Mouse (Mus musculus): ENCODE data around the gene Klhdc4. TPM values are rescaled to one million over a fixed set of nuclear protein-coding genes. Genes with fewer than 3 reads are reported as not detected.

Gene Klhdc4
- polyA plus RNA-seq, 1 experiment from 2014 or later = 34.3 TPM

DNA sequence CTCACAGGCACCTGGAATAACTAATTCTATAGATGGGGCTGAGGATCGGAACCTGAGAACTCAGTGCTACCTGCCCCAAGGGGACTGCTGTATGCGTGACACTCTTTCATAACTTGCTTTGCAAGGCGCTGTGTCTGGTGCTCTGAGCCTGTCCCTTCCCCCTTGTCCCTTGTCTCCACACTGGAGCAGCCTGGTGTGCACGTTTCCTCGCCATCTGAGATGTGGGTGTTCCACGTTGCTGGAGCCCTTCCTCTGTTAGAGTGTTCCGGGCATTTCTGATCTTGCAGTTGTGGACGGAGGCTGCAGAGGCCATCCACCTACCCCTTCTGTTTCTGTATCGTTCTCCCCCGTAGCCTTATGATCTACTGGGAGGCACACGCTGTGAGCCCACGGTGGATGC is 70.9 kb downstream of the Klhdc4 start:
- Histone ChIP-seq H3K4me3 (replicated peaks; ENCODE audit: low read length) (no peak overlapping the region), H3K4me1 (ENCODE audit: control insufficient read depth, insufficient read depth, low read length) (no peaks in the 10 kb centered on the region), H3K9ac (ENCODE audit: low read length) (no peak overlapping the region), H3K4me2 (ENCODE audit: low read depth, low read length) (no peak overlapping the region), H3K27ac (ENCODE audit: low read length) (no peak overlapping the region), H3K27me3 (ENCODE audit: control insufficient read depth, insufficient read depth, low read length) (peaks cover 3% of the 10 kb centered on the region; the same call in 1 of the 2 replicates), H3K9me3 (replicated peaks; ENCODE audit: control insufficient read depth, low read length) (no peaks in the 10 kb centered on the region), H3K36me3 (ENCODE audit: control insufficient read depth, insufficient read depth, low read length) (no peaks in the 10 kb centered on the region)
- 67% methylated on average over 12 of the region's 12 CpGs for WGBS
- no peak for ATAC-seq (ENCODE audit: insufficient read depth, low FRiP score)

GRCm38 (mm10) chr8:121751407-121751806 is 78.0 kb downstream of the Klhdc4 start:
- 24% methylated on average over 3 of the region's 3 CpGs for WGBS
- no peak overlapping the region for H3K27ac ChIP-seq (ENCODE audit: low read length)
- peaks cover 6% of the 10 kb centered on the region for H3K9me3 ChIP-seq (replicated peaks; ENCODE audit: control insufficient read depth, low read length)
- no peak overlapping the region for H3K4me2 ChIP-seq (ENCODE audit: low read depth, low read length)
- ATAC-seq (ENCODE audit: insufficient read depth, low FRiP score) = no peak
- no peak overlapping the region for H3K4me3 ChIP-seq (replicated peaks; ENCODE audit: low read length)
- no peaks in the 10 kb centered on the region for H3K4me1 ChIP-seq (ENCODE audit: control insufficient read depth, insufficient read depth, low read length)
- H3K36me3 ChIP-seq (ENCODE audit: control insufficient read depth, insufficient read depth, low read length) = no peaks in the 10 kb centered on the region
- H3K9ac ChIP-seq (ENCODE audit: low read length) = no peak overlapping the region
- H3K27me3 ChIP-seq (ENCODE audit: control insufficient read depth, insufficient read depth, low read length) = peaks cover 3% of the 10 kb centered on the region; the same call in 1 of the 2 replicates

DNA sequence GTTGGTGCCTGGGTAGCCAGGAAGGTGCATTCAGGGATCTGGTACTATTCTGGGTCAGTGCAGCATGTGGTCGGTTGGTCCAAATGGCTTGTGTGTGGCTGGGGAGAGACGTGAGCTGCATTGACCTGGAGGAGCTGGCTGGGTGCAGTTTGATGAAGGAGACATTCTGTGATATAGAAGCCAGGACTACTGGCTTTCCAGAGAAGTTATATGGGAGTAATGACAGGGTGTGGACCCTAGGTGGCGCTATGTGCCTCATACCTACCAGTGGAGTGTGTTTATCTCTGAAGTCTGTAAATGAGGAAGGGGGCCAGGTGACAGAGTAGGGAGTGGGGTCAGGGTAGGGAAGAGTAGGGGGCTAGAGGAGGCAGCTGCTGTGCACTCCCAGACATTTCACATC is 78.9 kb downstream of the Klhdc4 start:
- H3K36me3 ChIP-seq (ENCODE audit: control insufficient read depth, insufficient read depth, low read length) = no peaks in the 10 kb centered on the region
- WGBS = 27% methylated on average over 3 of the region's 3 CpGs
- H3K4me3 ChIP-seq (replicated peaks; ENCODE audit: low read length) = no peak overlapping the region
- H3K4me1 ChIP-seq (ENCODE audit: control insufficient read depth, insufficient read depth, low read length) = no peaks in the 10 kb centered on the region
- H3K27ac ChIP-seq (ENCODE audit: low read length) = no peak overlapping the region
- peaks cover 6% of the 10 kb centered on the region for H3K9me3 ChIP-seq (replicated peaks; ENCODE audit: control insufficient read depth, low read length)
- no peak overlapping the region for H3K4me2 ChIP-seq (ENCODE audit: low read depth, low read length)
- ATAC-seq (ENCODE audit: insufficient read depth, low FRiP score) = no peak
- peaks cover 3% of the 10 kb centered on the region; the same call in 1 of the 2 replicates for H3K27me3 ChIP-seq (ENCODE audit: control insufficient read depth, insufficient read depth, low read length)
- H3K9ac ChIP-seq (ENCODE audit: low read length) = no peak overlapping the region

DNA sequence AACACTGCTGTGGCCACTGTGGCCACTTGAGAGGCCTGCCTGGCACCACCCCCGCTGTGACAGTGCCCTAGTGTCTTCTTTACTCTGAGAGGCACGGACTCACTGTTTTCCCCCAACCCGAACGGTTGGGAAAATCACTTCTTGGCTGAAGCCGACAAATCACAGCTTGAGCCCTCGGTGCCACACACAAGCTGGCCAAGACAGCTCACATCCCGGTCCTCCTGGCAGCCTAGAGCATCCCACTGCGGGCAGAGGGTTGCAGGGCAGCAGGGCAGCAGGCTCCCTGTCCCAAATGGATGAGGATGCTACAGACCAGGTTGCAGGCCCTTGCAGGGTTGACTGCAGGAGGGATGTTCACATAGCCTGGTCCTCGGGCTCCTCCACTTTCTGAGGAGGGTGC is 79.9 kb downstream of the Klhdc4 start:
- H3K9ac ChIP-seq (ENCODE audit: low read length) = no peak overlapping the region
- no peak overlapping the region for H3K4me3 ChIP-seq (replicated peaks; ENCODE audit: low read length)
- no peak overlapping the region for H3K27ac ChIP-seq (ENCODE audit: low read length)
- no peaks in the 10 kb centered on the region for H3K4me1 ChIP-seq (ENCODE audit: control insufficient read depth, insufficient read depth, low read length)
- H3K4me2 ChIP-seq (ENCODE audit: low read depth, low read length) = no peak overlapping the region
- WGBS = 82% methylated on average over 9 of the region's 9 CpGs
- no peak for ATAC-seq (ENCODE audit: insufficient read depth, low FRiP score)
- peaks cover 3% of the 10 kb centered on the region; the same call in 1 of the 2 replicates for H3K27me3 ChIP-seq (ENCODE audit: control insufficient read depth, insufficient read depth, low read length)
- H3K9me3 ChIP-seq (replicated peaks; ENCODE audit: control insufficient read depth, low read length) = peaks cover 6% of the 10 kb centered on the region
- no peaks in the 10 kb centered on the region for H3K36me3 ChIP-seq (ENCODE audit: control insufficient read depth, insufficient read depth, low read length)

Other genes starting within 250 kb of the Klhdc4 start
- 179 and 207 TPM in 2 replicates for gene Map1lc3b, start 239.2 kb downstream of the Klhdc4 start, polyA plus RNA-seq (2015; fragmentation: Nextera tagmentation; extraction: Ambion mirVana)
- gene Zcchc14, start 176.7 kb downstream of the Klhdc4 start, polyA plus RNA-seq (2015; fragmentation: Nextera tagmentation; extraction: Ambion mirVana) = 13.2 and 13.3 TPM in 2 replicates
- 2.0 and 2.7 TPM in 2 replicates for gene Jph3, start 99.9 kb downstream of the Klhdc4 start, polyA plus RNA-seq (2015; fragmentation: Nextera tagmentation; extraction: Ambion mirVana)
- gene Slc7a5, start 78.1 kb upstream of the Klhdc4 start, polyA plus RNA-seq (2015; fragmentation: Nextera tagmentation; extraction: Ambion mirVana) = 19.8 and 20.0 TPM in 2 replicates
- 0.19 and 0.40 TPM in 2 replicates for gene Car5a, start 115.3 kb upstream of the Klhdc4 start, polyA plus RNA-seq (2015; fragmentation: Nextera tagmentation; extraction: Ambion mirVana)
- 35.9 and 36.4 TPM in 2 replicates for gene Banp, start 120.2 kb upstream of the Klhdc4 start, polyA plus RNA-seq (2015; fragmentation: Nextera tagmentation; extraction: Ambion mirVana)

Measured in stomach, embryonic 16.5 days (tissue).